Mouse (Mus musculus) Muller cell, postnatal 12 days (primary cell): ENCODE results near the gene Cdca4.
"Not testable (repeated sequence)": the region's sequence is repeated elsewhere in the genome, so short reads cannot be mapped to it uniquely, and the experiment has no call there.

Experiments
- DNase-seq: peaks from one replicate; pipeline ENCODE4 v3.0.0-alpha.2; 2015; ENCODE audit errors: inconsistent ontology term

Cdca4 gene

GRCm38 (mm10) chr12:112857021-112857925, 28.1 kb upstream of the Cdca4 start:
- DNase-seq = no peak

GRCm38 (mm10) chr12:112856338-112856737, 27.1 kb upstream of the Cdca4 start:
- DNase-seq = no peak

GRCm38 (mm10) chr12:112854610-112855333, 25.5 kb upstream of the Cdca4 start:
- DNase-seq = no peak

GRCm38 (mm10) chr12:112853050-112853729, 24.0 kb upstream of the Cdca4 start:
- no peak for DNase-seq

GRCm38 (mm10) chr12:112851116-112851515, 21.9 kb upstream of the Cdca4 start:
- DNase-seq = no peak

GRCm38 (mm10) chr12:112850344-112850743, 21.1 kb upstream of the Cdca4 start:
- no peak for DNase-seq

GRCm38 (mm10) chr12:112849235-112850022, 20.2 kb upstream of the Cdca4 start:
- no peak for DNase-seq

GRCm38 (mm10) chr12:112847880-112848279, 18.7 kb upstream of the Cdca4 start:
- no peak for DNase-seq

GRCm38 (mm10) chr12:112843803-112844202, 14.6 kb upstream of the Cdca4 start:
- peak; percentile 62 for DNase-seq

GRCm38 (mm10) chr12:112842128-112842527, 12.9 kb upstream of the Cdca4 start:
- DNase-seq = not testable (repeated sequence)

GRCm38 (mm10) chr12:112841338-112841892, 12.2 kb upstream of the Cdca4 start:
- not testable (repeated sequence) for DNase-seq

GRCm38 (mm10) chr12:112840209-112841086, 11.2 kb upstream of the Cdca4 start:
- no peak for DNase-seq

GRCm38 (mm10) chr12:112835046-112835445, 5.8 kb upstream of the Cdca4 start:
- DNase-seq = no peak

GRCm38 (mm10) chr12:112833527-112833926, 4.3 kb upstream of the Cdca4 start:
- DNase-seq = no peak

GRCm38 (mm10) chr12:112832411-112832810, 3.2 kb upstream of the Cdca4 start:
- no peak for DNase-seq

- DNase-seq = no peak
These were observed 1.3 kb upstream of the Cdca4 start for GRCm38 (mm10) chr12:112830570-112830969.

- no peak for DNase-seq
These were observed 918 bp upstream of the Cdca4 start for GRCm38 (mm10) chr12:112830141-112830540.

GRCm38 (mm10) chr12:112828501-112829243, 551 bp downstream of the Cdca4 start:
- no peak for DNase-seq

- no peak for DNase-seq
These were observed 3.3 kb downstream of the Cdca4 start for GRCm38 (mm10) chr12:112825901-112826300.
